Mouse (Mus musculus) kidney, postnatal 10 days (tissue): ENCODE measurements around the gene Inpp5d.

ENCODE experiments used
- DNase-seq: peaks from one replicate; pipeline ENCODE4 v3.0.0; 2021; ENCODE audit warnings: mixed read lengths

Gene Inpp5d

DNA sequence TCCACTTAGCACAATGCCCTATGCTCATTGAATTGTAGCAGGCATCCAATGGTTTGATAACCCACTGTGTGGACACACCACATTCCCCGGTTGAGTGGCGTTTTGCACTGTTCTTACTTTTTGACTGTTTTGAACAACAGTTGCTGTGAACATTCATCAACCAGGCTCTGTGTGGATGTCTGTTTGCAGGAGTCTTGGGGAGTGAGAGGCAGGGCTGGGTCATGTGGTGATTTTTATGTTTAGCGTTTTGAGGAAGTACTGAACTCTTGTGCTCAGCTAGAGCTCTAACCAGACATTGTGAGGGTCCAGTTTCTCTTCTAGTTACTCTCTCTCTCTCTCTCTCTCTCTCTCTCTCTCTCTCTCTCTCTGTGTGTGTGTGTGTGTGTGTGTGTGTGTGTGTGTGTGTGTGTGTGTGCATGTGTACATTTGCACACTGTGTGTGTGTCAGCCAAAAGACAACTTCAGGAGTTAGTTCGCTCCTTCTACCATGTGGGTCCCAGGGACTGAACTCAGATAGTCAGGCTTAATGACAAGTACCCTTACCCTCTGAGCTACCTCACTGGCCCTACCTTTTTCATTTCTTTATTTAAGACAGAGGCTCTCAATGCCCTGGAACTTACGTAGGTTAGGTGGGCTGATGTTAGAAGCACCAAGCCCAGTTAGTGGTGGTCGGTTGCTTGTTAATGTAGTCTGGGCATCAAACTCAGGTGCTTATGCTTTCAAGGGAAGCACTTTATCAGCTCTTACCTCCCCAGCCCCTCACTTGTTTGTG lies 5.3 kb downstream of the Inpp5d start:
- DNase-seq, result no peak

DNA sequence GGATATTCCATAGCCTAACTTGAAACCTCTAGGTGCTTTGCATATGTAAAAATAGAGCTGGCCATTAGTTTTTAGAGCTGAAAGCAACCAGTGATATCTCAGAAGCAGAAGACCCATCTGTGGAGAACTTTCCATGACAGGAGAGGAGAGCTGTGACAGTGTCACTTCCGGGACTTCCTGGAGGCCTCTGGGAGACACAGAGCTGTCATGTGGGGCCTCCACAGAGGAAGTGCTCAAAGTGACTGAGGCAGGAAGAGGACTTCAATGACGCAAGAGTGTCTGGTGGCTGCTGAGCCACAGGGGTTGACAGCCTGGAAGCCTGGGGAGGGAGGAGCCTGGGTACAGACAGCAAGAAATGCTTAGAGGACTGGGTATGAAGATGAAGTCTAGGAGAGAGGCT lies 6.2 kb downstream of the Inpp5d start:
- peak; percentile 63 for DNase-seq

DNA sequence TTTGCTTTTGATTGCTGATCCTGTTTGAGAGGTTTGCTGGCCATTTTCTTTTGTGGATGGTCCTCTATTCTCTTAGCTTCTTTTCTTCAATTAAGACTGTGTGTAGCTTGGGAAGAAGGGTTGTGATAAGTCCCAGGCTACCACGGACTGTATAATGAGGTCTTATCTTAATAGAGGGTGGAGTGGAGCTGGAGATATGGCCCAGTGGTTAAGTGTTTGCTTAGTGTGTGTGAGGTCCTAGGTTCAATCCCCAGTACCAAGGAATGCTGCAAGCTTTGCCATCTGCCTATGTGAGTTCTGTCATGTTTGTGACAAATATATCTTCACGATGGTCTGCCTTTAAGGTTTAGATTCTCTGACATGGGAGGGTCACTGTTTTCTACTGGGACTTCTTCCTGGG lies 8.0 kb downstream of the Inpp5d start:
- no peak for DNase-seq

DNA sequence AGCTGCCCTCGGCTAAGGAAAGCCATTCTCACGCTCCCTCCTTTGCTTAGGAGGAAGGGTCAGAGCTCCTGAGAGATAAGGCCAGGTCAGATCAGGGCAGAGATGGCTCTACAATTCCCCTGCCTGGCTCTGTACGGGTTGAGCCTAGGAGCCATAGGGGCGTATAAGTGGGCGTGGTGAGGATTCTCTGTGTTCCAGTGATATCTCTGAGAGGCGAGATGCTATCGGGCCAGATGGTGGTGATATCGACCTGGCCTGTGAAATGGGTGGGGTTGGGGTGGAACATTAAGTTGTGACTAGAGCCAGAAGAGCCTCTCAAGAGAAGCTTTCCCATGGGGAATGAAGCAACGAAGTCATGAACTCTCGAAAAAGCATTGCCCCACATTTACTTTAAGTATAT lies 11.5 kb downstream of the Inpp5d start:
- DNase-seq, result no peak

DNA sequence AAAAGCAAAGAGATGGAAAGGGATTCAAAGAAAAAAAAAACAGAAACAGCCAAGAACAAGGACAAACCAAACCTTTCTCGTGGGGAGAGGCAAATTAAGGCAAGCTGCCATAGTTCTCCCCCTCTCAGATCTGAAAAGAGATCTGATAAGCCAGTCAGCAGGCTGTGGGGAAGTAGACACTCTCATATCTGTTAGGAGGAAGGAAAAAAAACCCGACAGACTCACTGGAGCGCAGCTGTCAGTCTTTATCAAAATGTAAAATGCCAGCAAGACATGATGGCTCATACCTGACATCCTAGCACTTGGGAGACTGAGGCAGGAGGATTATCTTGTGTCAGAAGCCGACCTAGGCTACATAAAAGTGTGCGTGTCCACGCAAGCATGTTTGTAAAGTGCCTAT lies 12.1 kb downstream of the Inpp5d start:
- DNase-seq, result no peak

DNA sequence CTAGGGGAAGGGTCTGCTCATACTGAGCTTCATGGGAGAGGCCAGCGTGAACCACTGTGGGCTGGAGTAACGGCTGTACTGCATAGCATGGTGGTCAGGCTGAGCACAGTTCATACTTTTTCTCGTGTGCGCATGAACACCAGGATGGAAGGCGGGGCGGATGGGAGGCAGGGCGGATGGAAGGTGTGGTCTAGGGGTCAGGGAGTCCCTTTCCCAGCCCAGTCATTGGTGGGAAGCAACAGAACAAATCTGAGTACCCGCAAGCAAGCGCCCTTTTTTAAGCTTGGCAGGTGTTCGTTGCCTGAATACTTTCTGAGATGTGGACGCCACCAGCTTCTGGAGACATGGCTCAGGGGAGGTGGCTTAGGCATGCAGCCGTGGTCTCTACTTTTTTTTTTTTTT lies 16.6 kb downstream of the Inpp5d start:
- DNase-seq, result no peak

DNA sequence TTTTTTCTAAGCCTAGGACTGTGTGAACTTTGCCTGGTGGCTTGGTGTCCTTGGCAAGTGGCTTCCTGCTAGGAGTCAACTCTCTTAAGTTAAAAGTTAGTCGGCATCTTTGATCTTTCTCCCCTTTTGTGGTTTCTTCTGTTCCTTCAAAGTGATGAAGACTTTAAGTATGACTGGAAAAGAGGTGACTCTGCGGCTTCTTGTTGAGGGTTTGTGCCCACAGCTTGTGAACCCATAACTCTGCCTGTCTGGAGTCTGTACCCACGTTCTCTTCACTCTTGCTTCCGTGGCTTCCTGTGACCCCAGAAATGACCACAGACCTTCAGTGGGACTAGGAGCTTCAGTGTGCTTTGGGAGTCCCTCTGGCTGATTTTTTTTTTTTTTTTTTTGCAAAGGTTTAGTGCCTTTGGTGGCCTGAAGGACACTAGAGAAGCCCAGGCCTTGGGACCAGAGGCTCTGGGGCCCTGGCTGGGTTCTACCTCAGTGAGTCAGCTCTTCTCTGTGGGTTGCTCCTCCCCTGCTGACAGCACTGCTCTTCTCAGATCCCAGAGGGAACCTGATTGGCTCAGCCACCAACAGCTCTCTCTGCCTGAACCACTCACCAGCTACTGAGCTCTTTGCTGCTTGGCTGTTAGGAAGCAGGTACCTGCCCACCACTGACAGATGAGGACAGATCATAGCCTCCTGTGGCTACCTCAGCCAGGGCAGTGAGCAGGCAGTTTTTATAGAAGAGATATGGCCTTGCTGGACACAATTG lies 17.2 kb downstream of the Inpp5d start:
- DNase-seq, result no peak

DNA sequence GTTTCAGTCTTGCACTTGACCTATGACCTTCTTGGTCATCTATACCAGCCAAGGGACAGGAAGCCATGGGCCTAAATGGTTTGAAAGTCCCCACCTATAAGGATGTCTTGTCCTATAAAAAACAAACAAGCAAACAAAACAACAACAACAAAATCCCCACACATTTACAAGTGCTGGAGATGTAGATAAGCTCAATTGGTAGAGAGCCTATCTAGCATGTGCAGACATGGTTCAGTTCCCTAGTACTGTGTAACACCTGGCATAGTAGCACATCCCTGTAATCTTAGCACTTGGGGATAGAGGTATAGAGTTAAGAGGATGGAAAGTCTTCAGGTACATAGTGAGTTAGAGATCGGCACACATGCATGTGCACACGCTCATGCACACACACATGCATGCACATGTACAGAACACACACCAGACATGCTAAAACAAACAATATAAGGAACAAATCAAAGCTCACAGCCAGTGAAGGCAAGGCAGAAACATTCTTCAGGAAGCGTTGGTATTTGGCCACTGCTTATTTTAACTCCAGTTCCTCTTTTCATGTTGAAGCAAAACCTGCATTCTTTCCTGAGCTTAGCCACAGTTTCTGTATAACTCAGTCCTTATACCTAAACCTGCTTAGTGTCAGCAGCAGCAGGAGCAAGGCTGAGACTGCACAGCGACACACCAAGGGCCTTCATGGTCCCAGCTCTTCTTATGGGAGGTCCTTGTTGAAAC lies 17.9 kb downstream of the Inpp5d start:
- DNase-seq, result no peak

DNA sequence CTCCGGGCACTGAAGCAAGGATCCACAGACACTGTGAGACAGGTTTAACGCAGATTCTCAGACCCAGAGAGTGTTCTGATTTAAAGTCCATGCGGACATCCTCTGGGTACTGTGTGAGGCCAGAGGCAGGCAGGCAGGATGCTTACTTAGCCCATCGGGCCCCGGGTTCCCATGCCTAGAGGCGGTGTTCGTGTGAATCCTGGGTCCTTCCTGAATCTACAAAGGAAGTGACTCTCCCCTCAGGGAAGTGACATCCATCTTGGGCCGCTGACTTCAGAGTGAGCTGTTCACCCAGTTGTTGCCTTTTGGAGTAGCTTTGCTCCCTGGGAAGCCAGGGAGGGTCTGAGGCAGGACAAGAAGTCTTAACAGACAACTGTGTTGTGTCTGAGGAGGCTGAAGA lies 19.6 kb downstream of the Inpp5d start:
- DNase-seq, result peak; percentile 35

DNA sequence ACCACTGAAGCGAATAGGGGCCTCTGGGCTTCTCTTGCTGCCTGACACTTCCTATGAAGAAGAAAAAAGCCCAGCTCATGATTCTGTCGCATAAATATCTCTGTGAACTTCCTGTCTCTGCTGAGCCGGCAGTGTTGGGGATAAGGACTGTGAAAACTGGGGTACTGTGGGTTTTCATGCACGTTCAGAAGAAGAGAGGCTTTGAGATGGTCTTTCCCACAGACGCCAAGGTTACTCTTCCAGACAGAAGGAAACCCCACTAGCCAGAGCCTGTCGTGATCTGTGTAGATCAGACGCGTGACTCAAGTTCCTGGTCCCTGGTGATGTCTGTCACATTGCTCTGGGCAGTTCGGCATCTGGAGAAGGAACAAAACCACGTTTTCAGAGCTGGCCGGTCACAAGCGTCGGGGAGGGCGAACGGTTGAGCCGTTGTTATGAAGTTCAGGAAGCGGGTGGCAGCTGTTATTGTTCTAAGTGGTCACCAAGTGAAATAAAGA lies 20.1 kb downstream of the Inpp5d start:
- DNase-seq, result peak; percentile 68

DNA sequence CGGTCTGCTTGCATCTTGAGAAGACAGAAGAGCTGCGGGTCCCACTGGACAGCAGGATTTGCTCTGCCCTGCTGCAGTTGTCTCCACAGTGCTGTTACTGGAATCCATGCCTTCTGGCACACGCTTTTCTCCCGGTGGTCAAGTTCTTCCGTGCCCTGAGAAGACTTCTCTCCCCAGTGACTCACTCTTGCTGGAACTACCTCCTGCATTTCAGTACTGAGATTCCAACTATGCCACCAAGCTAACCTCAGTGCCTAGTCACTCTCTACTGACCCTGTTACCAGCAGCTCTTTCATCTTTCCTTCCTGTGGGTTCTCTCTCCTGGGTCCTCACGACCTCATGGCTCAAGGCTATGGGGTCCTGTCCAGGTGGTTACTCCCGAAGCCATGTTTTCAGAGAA lies 22.9 kb downstream of the Inpp5d start:
- DNase-seq, result no peak

DNA sequence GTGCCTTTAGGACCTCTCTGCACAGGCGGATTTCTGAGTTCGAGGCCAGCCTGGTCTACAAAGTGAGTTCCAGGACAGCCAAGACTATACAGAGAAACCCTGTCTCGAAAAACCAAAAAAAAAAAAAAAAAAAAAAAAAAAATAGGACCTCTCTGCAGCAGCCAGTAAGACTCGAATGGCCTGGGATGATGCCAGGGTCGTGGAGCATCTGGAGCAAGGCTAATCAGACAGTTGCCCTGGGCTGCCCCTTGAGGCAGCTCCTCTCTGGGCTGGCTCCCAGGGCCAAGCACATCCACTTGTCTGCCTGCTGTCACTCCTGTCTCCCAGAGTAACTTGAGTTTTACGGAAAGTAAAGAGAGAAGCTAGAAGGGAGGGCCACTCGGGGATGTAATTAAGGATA lies 24.9 kb downstream of the Inpp5d start:
- peak; percentile 73 for DNase-seq

DNA sequence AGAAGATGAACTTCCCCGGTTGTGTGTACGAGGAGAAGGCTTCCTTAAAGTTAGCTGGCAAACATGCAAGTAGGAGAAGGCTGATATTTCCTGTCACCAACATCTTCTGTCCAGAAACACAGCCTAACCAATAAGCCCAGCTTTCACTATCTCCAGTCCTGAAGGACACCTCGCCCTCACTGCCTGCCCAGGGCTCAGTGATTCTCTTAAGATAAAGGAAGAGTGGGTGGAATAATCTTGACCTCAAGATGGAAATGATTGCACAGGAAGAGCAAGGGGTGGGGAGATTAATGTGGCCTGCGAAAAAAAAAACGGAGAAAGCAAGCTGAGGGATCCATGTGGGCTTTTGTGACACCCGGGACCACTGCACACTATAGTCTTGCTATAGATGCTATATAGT lies 25.6 kb downstream of the Inpp5d start:
- DNase-seq, result no peak

DNA sequence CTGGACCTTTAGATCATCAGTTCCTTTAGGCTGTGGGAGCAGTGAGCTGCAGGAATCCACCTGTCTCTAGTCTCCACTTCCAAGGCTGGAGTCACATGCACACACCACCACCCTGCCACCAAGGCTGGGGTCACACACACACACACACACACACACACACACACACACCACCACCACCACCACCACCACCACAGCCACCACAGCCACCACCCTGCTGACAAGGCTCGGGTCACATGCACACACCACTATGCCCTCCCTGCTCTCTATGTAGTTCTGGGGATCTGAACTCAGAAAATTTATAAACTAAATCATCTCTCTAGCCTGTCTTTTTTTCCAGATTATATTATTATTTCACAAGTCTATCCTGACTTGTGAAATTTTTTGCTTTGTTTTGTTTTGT lies 27.7 kb downstream of the Inpp5d start:
- DNase-seq, result no peak

DNA sequence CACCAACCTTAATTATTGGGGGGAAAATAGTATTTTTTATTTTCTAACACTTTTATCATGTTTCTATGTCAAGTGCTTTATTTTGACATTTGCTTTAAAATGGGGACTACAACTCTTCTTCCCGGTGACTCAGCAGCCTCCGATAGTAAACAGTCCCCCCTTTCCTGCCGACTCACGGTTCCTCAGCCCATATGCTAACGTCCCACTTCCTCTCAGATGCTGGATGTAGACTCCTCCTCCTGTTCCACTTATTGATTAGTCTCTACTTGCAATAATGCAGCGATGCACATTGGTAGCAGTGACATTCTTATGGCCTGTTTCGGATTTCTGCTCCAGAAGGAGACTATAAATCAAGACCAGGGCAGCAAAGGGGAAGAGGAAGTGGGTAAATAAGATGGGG lies 28.5 kb downstream of the Inpp5d start:
- DNase-seq, result no peak

DNA sequence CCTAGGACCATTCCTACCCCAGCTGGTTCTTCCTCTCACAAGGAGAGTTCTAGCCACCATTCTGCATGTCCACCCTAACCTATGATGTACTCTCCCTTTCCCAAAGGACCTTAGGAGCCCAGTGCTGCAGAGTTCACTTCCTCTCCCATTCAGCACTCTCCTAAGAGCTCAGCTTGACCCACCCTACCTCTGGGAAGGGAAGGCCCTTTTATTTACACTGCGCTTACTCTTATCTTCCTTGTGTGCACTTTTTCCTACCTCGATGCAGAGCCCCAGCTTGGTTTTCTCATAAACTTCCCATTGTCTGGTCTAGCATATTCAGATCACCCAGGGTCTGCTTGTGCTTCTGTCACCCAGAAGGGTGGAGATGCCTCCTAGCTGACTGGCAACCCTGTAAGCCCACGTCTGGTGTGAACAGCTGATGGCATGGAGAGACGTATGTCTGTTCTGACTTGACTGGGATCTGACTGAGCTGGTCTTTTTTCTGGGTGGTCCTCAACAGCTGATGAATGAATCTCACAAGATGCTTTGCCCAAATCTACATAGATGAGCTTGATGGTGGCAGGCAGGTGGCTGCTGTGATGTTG lies 29.2 kb downstream of the Inpp5d start:
- DNase-seq, result no peak

DNA sequence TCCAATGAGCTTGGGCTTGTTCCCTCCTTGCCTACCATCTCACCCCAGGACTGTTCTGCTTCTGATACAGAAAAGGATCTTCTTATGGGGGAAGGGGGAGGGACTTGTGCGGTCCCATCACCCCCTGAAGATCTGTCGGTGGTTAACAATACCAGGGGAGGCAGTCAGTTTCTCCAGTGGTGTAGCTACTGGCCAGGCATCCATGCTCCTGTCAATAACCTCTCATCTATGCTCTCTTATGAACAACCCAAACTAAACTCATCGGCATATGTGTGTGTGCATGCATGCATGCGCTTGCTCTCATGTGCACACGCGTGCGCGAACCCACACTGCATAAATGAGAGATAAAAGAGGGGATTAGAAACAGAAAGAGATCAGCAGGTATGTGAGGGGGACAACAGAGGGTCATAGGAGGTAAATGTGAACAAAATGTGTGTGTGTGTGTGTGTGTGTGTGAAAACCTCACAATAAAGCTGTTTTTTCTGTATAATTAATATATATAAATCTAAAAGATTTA lies 29.9 kb downstream of the Inpp5d start:
- DNase-seq, result no peak

DNA sequence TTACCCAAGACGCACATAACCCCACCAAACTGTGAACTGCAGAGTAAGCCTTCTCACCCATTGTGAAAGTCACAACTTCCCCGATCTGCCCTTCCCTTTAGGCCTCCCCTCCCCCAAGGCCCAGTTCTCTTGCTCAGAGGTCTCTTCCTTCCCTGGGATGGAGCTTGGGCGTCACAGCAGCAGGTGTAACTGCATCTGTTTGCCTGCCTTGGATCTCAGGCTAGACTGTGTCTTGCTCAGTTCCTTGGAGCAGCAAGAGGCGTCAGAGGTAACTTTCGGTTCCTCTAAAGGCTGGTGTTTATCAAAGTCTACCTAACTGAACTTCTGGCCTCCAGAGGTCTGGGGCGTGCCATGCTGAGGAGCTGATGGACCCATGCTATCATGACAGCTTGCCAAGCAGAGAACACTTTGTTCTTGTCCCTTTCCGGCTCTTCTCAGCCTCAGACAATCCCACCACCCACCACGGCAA lies 30.5 kb downstream of the Inpp5d start:
- peak; percentile 36 for DNase-seq

DNA sequence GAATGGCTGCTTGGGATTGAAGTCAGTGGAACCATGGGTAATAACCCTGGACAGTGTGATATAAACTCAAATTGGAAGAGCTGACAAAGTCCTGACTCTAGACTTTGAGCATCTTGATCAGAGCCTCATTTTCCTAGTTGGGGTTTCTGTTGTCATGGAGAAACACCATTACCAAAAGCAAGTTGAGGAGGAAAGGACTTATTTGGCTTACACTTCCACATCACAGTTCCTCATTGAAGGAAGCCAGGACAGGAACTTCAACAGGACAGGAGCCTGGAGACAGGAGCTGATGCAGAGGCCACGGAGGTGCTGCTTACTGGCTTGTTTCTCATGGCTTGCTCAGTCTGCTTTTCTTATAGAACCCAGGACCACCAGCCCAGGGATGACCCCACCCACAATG lies 31.3 kb downstream of the Inpp5d start:
- DNase-seq, result no peak

DNA sequence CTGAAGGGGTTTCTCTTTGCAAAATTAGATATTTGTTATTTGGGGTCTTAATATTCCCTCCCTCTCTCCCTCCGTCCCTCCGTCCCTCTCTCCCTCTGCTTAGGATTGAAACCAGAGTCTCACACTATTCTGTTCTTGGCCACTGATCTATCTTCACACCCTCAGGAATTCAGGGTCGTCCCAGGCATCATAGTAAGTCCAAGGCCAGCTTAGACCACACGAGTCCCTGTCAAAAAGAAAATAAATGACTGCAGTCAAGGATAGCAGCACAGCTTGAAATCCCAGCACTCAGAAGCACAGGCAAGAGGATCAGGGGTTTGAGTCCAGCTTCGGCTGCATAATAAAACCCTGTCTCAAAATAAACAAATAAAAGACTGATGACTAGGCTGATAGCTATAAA lies 35.0 kb downstream of the Inpp5d start:
- no peak for DNase-seq

DNA sequence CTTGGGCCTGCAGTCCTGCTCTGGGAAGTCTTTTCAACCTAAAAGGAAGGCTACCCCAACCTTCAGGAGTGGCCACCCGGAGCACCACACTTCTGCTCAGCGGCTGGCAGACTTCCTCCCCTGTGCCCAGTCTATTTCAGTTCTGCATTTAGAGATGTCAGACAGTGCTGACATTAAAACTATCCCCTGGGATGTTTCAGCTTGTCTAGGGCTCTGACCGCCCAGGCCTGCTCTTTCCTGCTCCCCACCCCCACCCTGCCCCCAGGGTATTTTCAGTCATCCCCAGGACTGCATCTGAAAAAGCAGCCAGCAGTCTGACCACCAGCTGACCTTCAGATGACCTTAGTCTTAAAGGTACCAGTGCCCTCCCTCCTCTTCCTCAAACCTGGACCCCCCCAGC lies 38.0 kb downstream of the Inpp5d start:
- no peak for DNase-seq

DNA sequence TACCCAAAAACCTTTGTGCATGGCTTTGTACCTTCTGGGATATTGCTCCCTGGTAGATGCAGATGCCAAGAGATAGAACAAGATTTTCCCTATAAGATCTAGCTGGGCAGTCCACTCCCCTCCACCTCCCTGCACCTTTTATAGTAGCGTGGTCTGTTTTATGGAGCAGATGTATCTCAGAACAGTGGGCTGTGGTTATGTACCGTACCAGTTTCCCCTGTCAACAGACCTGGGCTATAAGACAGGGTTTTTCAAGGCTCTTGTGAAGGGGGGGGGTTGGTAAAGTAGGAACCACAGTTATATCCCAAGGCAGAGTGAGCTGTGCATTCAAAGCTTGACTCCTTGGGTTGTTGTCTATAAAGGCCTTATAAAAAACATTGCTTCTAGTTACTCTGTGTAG lies 38.4 kb downstream of the Inpp5d start:
- no peak for DNase-seq
